Mouse (Mus musculus): ENCODE results near the gene Tmem127.
"Not testable (repeated sequence)": the region's sequence is repeated elsewhere in the genome, so short reads cannot be mapped to it uniquely, and the experiment has no call there.

Tmem127 gene

DNA sequence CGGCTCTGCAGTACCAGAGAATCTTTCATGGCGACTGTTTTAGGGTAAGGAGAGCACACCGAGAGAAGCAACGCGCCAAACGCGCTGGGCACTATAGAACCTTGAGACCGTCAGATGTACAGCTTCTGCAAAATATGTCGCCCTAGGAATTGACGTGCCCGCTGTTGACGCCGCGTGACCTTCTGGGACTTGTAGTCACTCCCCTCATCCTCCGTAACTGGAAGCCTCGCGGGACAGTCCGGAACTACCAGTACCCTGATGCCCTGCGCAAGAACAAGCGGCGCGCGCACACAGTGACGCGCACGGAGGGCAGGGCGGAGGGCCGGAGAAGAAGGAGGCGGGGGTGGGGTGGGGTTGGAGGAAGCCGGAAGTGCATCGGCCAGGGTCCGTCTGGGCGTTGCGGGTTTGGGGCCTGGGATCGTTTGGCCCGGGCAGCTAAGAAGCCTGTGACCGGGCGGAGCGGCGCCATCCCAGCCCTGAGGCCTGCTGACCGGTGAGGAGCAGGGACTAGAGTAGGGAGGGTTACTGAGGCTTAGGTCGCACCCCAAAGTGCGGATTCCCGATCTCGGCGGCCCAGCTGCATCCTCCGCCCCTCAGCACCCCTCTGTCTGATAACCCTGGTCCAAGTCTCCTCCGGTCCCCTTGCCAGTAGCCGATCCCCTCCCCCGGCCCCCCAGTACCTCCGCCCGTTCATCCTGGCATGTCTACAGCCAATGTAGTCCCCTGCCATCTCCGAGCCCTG lies at the start of gene Tmem127, which contains the start of gene Ciao1:
TSS of gene Tmem127 (plus strand) at position 317 of the 742 bp plus-strand sequence.
TSS of gene Ciao1 (minus strand) at position 225 of the 742 bp plus-strand sequence.
- peak; percentile 100 for DNase-seq (ENCODE audit: low read depth, low spot score)

DNA sequence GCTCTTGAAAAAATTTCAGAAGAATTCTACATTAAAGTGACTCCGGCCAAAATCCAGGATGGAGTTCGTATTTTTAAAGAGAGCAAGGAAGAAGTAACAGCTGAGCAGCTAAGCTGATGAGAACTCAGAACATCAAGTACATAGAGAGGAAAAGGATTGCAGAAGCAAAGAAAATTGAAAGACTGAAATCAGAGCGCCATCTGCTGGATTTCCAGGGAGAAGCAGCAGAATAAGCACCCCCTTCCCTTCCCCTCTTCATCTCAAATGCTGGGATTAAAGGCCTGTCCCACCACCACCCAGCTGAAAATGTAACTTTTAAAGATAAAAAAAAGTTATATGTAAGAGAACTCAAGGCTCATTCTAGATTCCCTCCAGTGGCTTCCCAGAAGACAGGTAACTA lies 42.8 kb upstream of the Tmem127 start:
- DNase-seq (ENCODE audit: low read depth, low spot score), result peak; percentile 46

DNA sequence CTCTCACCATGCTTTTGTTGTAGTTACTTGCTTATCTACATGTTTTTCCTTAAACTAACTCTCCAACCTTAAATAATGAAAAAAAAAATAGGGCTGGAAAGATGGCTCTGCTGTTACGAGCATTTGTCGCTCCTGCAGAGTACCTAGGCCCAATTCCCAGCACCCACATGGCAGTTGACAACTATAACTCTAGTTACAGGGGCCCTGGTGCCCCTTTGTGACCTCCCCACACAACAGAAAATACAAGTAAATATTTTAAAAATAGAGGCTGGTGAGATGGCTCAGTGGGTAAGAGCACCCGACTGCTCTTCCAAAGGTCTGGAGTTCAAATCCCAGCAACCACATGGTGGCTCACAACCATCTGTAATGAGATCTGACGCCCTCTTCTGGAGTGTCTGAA lies 41.8 kb upstream of the Tmem127 start:
- DNase-seq (ENCODE audit: low read depth, low spot score), result not testable (repeated sequence)

DNA sequence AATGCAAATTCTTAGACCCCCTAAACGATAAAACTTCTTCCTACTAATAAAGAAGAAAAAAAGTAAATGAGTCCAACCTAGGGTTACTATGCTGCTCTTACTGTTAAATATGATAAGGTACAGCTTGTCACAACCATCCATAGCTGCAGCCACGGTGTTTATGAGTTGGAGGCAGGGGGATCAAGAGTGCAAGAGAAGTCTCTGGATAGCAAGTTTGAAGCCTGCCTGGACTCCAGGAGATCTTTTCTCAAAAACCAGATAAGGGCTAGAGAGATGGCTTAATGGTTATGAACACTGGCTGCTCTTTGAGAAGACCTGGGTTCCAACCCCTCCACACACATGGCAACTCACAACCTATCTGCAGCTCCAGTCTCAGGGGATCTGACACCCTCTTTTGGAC lies 40.8 kb upstream of the Tmem127 start:
- DNase-seq (ENCODE audit: low read depth, low spot score), result no peak

DNA sequence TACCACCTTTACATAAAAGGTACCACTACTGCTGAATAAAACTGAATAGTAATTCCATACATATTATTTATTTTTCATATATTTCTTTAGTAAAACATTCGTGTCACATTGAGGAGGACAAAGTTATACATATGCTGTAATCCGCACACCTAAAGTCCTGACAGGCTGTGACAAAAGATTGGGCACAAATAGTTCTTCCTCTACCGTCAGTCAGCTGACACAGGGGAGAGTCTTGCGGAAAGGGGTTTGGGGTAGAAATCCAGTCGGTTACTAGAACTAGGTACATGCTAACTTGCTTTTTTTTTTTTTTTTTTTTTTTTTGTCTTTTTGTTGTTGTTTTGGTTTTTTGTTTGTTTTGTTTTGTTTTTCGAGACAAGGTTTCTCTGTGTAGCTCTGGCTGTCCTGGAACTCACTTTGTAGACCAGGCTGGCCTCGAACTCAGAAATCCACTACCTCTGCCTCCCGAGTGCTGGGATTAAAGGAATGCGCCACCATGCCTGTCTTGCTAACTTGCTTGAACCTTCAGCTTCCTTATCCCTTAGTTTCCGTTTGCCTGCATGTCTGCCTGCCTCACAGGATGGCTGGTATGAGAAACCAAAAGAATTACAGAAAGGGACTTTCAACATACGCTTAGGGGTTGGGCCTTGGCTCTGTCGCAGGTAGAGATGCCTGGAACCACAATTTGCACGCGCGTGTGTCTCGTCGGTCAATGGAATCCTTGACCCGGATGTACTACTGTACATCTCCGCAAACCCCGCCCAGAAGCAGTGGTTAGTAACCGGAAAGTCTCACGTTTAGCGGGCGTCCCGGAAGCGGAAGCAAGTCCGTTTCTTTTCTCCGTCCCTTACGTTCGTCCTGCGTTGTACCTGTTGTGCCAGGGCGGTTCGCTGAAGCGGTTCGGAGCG lies 39.9 kb upstream of the Tmem127 start, which contains the start of the genes 1810024B03Rik and Snrnp200:
TSS of gene 1810024B03Rik (minus strand) at position 734 of the 905 bp plus-strand sequence.
TSS of gene Snrnp200 (plus strand) at position 840 of the 905 bp plus-strand sequence.
- peak; percentile 92 for DNase-seq (ENCODE audit: low read depth, low spot score)

DNA sequence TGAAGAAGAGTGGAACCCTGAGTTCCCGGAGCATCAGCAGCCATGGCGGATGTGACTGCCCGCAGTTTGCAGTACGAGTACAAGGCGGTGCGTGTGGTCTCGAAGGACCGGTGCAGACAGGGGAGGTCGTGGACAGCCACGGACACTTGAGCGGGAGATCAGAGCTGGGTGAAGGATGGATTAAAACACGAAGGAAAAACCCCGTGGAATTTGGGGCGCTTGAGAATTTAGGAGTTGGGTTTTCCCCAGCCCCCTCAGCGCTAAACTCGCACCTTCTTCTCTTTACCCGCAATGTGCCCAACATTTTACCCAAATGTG lies 39.3 kb upstream of the Tmem127 start:
- no peak for DNase-seq (ENCODE audit: low read depth, low spot score)

DNA sequence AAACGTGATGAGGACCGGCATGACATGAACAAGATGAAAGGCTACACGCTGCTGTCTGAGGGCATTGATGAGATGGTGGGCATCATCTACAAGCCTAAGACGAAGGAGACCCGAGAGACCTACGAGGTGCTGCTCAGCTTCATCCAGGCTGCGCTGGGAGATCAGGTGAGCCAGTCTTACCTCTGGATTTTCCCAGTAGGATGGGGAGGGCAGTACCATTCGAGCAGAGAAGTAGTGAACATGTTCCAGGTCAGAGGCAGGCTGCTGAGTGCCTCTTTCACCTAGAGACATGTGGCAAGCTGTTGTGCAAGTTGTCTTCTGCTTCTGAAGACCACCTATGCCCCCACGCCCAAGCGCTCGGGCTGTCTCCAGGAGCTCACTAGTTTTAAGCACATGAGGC lies 37.0 kb upstream of the Tmem127 start:
- DNase-seq (ENCODE audit: low read depth, low spot score), result no peak

DNA sequence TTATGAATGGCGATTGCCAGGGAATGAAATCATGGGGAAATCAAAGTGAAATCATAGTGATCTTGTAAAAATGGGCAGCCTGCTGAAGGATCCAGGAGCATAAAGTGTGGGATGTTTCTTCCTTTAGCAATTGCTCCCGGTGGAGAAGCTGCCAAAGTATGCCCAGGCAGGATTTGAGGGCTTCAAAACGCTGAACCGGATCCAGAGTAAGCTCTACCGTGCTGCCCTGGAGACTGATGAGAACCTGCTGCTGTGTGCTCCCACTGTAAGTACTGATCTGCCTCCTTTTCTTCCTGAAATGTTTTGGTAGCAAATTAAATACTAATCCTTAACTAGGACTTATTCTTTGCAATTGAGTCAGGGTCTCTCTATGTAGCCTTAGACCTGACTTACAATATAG lies 30.0 kb upstream of the Tmem127 start:
- DNase-seq (ENCODE audit: low read depth, low spot score), result no peak

DNA sequence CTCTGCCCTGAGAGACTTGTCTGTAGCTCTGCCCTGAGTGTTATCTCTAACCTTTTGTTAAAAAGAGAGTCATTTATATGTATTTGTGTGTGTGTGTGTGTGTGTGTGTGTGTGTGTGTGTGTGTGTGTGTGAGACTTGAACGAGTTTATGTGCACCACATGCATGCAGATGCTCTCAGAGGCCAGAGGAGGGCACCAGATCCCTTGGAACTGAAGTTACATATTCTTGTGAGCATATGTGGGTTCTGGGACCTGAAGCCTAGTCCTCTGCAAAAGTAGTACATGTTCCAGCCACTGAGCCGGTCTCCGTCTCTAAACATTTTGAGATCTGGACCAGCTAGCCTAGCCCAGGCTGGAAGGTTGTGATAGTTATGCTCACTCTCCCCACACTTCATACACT lies 22.4 kb upstream of the Tmem127 start:
- no peak for DNase-seq (ENCODE audit: low read depth, low spot score)

DNA sequence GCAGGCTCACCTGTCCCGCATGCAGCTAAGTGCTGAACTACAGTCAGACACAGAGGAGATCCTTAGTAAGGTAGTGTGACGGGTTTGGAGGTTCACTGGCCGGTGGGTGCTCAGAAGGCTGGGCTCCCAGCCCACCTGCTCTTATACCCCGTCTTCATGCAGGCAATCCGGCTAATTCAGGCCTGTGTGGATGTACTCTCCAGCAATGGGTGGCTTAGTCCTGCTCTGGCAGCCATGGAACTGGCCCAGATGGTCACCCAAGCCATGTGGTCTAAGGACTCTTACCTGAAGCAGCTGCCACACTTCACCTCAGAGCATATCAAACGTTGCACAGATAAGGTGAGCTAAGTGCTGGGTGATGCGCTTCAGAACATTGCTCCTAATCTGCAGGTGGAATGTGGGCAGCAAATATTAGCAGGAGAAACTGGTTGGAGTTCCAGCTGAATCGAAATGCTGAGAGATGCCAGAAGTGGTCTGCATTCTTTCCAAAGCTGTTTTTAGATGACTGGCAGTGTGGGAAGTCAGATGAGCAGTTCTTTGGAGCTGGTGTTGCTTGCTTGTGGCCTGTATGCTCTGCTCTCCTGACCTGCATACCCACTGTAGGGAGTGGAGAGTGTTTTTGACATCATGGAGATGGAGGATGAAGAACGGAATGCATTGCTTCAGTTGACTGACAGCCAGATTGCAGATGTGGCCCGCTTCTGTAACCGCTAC lies 9.7 kb upstream of the Tmem127 start:
- no peak for DNase-seq (ENCODE audit: low read depth, low spot score)

DNA sequence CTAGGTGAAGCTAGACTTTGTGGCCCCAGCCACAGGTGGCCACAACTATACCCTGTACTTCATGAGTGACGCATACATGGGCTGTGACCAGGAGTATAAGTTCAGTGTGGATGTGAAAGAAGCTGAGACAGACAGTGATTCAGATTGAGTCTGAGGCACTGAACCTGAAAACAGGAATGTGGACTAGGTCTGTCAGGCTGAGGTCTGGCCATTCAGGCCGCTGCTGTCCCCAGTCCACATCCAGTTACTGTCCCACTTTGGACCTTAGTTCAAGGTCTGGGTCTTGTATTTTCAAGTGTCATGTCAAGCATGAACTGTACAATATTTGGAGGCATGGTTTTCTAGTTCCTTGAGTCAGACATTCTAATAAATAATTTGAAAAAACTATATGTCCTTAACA lies 7.6 kb upstream of the Tmem127 start:
- no peak for DNase-seq (ENCODE audit: low read depth, low spot score)

DNA sequence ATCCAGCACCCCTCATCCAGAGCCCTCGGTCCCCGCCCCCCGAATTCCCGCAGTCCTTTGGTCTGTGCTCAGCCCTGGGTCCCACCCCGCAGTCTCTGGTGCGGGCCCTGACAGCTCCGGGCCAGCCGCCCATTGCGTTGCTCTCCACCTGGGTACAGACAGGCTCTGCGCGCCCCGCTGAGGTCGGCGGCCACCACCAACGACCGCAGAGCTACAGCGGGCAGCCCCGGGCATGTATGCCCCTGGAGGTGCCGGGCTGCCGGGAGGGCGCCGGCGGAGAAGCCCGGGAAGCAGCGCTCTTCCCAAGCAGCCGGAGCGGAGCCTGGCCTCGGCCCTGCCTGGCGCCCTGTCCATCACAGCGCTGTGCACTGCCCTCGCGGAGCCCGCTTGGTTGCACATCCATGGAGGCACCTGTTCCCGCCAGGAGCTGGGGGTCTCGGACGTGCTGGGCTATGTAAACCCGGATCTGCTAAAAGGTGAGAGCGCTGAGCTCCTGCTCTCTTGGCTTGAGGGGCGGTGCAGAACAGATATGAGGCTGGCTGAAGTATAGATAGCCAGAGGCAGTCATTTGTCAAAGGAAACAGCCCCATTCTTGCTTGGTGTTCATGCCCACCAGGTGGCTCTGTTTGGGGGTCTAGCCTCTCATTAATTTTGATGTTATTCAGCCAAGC lies 761 bp downstream of the Tmem127 start:
- peak; percentile 14 for DNase-seq (ENCODE audit: low read depth, low spot score)

DNA sequence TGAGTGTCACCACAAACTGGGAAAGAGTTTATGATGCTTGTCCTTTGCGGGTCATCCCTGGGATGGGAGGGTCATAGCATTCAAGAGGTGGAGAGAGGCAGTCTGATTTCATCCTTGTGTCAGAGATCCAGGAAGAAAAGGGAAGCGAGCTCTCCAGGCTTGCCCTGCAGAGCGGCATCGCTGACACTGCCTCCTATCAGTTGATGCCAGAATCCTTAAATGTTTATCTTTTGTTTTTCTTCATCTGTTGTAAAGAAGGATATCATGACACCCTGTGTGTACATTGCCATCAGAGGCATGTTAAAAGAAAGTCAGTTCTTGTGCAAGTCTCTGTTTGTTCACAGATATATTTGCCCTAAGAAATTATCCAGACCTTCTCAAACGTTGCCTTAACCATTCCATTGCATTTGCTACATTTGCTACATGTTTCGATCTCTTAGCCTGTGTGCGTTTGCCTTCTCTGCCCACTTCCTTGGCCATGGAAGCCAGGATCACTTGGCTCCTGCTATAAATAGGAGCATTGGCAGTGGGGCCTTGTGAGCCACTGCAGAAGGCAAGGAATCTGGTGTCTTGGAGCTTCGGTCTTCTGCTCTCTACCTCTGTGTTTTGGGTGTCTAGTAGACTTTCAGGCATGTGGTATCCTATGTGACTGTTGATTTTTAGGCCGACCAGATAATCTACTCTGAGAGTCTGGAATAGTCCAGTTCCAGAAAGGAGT lies 2.7 kb downstream of the Tmem127 start:
- DNase-seq (ENCODE audit: low read depth, low spot score), result no peak

DNA sequence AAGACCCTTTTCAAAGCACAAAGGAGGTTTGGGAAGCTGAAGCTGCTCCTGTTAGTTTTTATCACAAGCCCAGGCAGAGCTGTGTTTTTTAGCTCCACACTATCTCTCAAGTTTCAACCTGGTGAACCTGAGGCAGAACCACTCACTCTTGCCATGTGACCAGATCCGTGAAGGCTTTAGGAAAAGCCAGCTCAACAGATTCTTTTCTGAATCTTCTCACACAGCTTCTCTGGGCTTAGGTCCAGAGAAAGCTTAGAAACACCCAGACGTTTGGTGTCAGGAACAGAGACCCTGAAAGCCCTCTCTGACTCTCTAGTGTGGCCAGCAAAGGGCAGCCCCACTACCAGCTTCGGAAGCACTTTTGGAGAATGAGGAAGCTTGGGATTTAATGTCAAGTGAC lies 3.7 kb downstream of the Tmem127 start:
- DNase-seq (ENCODE audit: low read depth, low spot score), result no peak

DNA sequence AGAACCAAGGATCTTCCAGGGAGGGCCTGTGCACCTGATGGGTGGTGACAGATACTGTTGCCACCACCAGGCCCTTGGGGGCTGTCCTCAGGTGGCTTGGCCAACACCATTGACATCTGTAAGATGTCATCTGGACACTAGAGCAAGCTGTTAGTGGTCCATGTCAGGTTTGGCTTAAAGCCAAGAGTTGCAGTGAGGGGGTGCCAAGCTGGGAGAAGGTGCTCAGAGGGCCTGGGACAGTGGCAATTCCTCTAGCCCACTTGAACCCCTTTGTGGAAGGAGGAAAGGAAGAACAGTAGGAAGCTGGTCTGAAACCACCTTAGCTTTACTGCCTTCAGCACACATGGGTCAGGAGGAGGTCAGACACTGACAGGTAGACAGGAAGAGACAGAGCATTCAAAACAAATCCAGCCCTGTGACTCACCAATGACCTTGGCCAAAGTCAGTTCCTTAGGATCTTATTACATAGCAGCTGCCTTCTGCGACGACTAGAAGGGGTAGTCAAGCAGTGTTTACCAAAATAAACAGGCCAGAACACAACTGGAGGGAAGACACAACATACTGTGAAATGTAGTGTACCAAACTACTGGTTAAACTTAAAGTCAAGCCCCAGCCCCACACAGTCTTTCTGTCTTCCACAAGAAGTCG lies 4.3 kb downstream of the Tmem127 start:
- DNase-seq (ENCODE audit: low read depth, low spot score), result no peak

DNA sequence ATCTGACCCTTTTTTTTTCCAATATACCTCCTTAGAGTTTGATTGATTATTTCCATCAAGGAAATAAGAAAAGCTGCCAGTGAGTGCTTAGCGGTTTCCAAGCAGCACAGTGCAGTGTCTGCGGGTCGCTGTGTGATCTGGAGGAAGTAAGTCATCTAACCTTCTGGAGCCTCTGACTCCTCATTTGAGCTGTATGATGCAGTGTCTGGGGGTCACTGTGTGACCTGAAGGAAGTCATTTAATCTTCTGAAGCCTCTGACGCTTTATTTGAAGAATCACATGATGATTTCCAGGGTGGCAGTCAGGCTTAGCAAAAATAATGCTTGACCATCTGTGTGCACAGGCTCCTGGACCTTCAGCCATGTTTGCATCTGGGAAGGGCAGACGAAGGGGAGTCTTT lies 5.1 kb downstream of the Tmem127 start:
- no peak for DNase-seq (ENCODE audit: low read depth, low spot score)

DNA sequence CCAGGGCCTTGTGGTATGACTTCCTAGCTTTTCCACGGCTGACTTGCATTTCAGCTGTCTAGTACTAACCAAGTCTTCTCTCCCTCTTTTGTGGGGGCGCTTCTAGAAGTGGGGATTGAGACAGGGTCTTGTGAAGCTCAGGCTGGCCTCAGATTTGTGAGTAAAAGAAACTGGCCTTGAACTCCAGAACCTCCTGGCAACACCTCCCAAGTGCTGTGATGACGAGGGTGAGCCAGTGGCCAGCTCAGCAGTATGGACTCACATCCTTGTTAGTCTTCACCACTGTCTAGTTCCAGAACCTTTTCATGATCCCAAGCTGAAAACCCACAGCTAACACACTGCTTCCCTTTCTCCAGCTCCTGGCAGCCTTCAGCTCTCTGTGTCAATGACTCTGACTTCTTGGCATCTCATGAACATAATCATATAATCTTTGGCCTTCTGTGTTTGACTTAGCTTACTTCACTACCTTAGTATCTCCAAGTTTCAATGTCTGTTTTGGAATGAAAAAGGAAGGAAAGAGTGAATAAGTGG lies 7.0 kb downstream of the Tmem127 start:
- no peak for DNase-seq (ENCODE audit: low read depth, low spot score)

DNA sequence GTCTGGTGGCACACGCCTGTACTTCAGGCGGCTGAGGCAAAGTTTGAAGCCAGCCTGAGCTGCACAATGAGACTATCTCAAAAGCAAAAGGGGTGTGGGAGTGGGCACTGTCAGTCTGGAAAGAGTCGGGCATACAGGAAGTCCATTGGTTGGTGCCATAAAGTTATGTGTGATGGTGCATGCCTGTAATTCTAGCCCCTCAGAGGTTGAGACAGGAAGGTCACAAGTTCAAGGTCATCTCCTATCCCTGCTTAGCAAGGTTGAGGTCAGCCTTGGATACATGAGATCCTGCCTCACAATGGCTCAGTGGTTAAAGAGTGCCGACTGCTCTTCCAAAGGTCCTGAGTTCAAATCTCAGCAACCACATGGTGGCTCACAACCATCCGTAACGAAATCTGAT lies 7.6 kb downstream of the Tmem127 start:
- DNase-seq (ENCODE audit: low read depth, low spot score), result no peak

DNA sequence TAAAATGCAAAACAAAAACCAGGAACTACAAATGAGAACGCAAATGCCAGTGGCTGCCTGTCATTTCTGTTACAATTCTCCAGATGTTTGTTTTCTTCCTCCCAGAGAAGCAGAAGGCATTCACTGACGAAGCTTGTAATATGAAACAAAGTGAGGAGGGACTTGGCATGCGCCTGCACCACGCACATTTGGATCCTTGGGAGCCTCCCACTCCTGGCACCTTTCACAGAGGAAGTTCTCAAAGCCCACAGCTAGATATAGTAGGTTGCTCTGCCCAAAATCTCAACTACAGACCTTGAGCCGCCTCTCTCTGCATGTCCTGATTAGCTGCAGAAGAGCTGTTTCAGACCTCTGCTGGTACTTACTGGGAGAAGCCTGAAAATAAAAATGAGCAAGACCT lies 11.6 kb downstream of the Tmem127 start:
- no peak for DNase-seq (ENCODE audit: low read depth, low spot score)

DNA sequence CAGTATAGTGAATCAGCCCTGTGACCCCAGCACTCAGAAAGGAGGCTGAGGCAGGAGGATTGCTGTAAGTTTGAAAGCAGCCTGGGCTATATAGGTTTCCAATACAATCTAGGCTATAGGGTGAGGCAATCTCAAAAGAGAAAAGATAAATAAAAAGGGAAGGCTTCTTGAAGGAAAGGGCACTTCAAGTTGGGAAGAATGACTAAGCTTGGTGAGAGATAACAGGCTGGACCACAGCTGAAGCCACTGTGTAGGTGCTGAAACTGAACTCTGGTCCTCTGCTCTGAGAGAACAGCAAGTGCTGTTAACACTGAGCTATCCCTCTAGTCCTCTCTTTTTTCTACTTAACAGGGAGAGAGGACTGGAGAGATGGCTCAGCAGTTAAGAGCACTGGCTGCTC lies 14.8 kb downstream of the Tmem127 start:
- DNase-seq (ENCODE audit: low read depth, low spot score), result no peak

Measured in embryo, embryonic 11.5 days (tissue).